Mouse (Mus musculus) ovary, postnatal 14 days (tissue): Measurements from ENCODE around the gene Prpf6.
A peak's percentile ranks its signal among the peaks of the same experiment; 100 is the strongest.

Experiments used
- DNase-seq: peaks from one replicate; pipeline ENCODE4 v3.0.0; 2022; ENCODE audit warnings: low spot score

Gene Prpf6

DNA sequence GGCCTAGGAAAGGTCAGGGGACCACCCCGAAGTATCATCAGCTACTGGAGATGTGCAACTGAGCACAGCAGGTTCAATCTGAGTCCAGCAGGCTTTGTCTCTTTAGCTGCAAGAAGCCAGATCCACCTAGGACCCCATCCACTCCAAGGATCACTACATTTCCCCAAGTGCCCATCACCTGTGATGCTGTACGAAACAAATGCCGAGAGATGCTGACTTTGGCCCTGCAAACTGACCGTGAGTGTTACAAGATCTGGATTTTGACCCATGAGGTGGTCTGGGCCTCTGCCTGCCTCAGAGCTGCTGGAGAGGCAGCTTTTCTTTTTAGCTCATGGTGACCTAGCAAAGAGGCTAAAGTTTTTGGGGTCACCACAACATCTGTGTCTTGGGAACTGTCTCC is 94.0 kb downstream of the Prpf6 start:
- no peak for DNase-seq

DNA sequence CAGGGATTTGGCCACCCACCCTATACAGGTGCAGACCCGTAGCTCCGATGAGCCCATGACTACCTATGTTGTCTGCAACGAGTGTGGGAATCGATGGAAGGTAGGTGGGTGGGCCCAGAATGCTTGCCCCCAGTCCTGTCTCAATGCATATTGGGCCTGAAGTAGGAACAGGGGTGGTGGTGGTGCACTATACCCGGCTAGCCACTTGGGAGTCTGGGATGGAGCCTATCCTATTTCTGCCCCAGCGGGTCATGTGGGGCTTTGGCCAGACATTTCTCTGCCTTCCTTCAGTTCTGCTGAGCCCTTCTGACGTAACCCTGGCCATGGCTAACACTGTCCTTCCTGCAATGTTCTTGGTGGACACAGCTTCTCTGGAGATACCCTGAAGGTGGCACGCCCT is 95.9 kb downstream of the Prpf6 start:
- no peak for DNase-seq

DNA sequence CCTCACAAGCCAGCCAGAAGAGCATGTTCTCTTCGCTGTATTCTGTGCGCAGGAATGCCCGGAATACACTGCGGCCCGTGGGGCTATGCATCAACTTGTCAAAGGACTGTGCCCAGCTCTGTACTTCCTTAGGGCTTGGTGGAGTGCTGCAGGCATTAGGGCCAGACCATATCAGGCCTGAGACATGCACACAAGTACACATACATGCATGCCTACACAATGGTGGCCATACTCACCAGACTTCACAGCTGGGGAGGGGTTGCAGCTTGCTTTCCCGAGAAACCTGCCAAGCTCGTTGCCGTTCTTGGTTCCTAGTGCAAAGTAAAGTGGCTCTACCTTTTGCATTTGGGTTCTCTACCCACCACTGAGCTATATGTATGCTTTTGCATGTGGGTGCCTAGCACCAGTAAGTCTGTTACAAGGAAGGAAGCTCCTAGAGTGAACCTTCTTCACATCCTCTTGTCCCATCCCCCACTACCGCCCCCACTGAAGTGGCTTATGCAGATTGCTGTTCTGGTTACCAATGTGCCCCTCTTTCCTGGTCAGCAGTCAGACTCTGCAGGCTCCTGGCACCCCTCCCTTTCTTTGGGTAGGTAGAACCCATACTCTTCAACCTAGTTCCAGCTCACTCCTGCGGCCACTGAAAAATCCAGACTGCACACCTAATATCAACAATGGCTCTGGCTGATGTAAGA is 97.9 kb downstream of the Prpf6 start:
- DNase-seq: no peak

DNA sequence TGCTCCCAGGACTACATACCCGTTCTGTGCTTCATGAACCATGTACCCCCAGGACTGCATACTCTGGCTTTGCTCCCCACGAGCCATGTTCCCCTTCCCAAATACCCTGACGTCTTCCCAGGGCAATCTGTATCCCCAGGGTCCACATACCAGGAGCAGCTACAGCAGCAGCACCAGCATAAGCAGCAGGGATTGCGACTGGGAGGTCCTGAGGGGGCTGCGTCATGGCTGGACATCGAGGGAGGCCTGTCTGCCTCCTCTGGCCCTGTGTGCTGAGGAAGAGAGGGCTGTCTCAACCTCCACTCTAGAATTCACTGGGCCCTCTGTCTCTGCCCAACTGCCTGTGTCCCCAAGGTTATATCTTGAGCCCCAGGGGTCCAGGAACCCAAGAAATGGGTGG is 99.4 kb downstream of the Prpf6 start:
- DNase-seq: no peak

DNA sequence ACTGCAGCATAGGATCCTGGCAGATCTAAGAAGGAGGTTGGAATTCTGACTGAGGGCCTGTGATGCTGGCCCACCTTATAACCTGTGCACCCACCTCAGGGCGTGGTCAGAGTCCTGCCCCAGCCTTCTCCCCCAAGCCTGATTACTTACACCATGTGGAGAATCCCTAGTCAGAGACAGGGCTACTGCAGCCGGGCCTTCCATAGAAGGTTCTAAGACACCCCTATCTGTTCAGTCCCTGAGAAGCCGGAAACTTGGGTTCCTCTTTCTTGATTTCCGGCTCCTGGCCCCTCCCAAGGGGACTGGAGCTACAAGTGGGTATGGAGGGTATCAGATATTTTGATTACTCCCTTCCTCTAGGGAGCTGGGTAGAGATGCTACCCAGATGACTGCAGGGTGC is 99.9 kb downstream of the Prpf6 start:
- no peak for DNase-seq

DNA sequence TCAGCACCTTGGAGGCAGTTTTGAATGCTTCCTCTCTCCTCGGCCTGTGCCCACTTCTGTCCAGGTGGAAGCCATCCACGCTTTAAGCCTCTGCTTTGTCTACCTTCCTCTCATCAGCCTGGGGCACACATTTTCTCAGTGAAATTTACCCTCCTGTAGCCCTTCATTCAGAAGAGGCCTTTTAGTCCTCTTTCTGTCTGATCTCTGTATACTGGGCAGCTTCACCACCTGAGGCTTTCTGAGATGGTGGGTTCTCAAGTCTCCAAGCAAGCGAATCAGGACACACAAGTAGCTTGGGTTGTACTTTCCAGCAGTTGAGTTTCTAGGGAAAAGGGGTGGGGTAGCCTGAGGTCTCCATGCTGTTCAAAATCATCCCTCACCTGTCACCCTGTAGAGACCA is 100.6 kb downstream of the Prpf6 start:
- DNase-seq: no peak

DNA sequence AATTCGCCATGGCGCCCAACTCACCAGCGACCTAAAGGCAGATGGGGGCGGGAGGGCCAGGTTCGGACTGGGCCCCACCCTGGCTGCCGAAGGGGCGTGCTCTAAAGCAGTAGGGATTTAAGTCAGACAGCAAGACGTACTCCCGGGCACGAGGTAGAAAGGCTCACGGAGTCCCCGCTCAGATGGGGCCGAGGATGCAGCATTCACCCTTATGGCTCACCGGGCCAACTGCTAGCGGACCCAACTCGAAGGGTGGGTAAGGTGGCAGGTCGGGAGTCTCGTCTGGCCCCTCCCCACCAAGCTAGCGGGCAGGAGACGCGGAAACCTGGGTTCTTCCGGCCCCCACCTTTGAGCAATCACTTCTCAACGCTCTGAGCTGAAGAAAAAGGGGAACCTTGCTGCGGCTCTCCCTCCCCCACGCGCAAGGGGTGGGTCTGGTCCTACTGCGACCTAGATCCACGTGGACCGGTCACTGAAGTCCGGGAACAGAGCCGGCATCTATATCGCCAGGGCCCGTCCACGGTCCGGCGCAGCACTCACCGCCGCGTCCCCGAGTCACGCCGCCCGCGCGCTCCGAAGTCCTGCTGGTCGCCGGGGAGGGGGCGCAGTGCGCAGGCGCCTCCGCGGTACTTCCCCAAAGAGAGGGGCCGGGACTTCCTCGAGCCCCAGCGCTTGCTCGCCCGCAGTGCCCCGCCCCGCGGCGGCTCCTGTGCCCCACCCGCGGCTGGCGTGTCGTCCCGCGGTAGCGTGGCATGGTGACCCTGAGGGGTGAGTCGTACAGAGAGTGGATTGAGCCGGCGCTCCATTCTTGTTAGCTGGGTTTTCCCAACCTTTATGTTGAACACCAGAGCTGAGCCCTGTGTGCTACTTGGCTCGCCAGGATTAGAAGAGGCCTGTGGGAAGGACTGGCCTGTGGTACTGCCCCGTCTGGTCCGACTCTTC is 101.9 kb downstream of the Prpf6 start, which contains the start of gene Rgs19:
TSS of gene Rgs19 (minus strand) at position 639 of the 942 bp plus-strand sequence.
- peak; percentile 61 for DNase-seq

DNA sequence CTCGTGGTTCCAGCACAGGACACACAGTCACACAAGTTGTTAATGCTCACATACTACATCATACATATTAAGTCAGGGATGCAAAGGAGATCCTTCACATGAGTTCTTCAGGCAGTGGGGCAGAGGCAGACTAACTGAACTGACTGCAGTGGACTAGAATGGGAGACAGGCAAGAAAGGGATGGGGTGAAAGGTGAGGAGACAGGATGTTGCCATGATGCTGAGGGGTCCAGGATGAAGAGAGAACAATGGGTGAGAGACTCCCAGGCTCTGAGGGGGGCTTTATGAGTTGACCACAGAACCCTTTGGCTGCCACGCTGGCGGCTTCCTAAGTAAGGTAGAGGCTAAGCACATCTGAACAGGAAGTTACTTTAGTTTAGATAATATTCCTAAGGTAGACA is 102.9 kb downstream of the Prpf6 start:
- no peak for DNase-seq

DNA sequence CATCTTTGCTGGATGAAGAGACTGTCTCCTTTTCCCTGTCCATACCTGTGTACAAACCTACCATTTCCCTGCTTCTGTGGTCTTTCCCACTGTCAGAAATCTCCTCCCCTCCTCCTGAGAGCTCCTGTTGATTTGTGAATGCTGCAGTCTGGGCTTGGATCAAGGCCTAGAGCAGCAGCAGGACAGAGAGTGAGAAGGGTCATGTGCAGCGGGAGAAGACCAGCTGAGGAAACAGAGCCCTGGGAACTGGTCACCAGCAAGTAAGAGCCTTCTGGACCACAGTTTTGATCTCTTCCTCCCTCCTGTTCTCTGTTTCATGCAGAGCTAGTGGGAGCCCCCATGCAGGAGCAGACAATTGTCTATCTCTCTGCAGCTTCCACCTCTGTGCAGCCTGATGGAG is 104.1 kb downstream of the Prpf6 start:
- no peak for DNase-seq

DNA sequence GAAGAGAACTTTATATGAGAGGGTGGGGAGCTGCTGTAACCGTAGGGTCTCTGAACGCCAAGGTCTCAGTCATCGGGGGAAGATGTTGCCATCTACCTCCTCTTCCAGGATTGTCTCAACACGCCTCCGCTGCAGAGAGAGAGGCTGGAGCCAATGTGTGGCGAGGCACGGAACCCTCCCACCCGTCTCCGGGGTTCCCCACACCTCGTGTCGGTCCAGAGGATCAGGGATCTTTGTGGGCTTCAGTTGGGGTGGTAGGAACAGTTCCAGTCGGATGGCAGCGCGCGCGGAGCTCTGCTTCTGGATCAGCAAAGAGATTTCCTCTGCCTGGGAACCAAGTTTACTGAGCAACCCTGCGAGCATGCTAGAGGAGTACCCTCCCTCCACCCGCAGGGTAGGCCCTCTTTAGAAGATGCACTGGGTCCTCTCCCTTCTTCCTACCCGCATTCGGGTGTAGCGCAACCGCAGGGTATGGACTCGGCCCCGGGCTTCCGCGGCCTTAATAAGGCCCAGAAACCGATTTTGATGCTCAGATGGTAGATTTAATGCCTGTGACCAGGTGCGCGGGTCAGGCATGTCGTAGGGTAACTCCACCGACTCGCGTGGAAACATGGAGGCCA is 105.2 kb downstream of the Prpf6 start:
- DNase-seq: no peak

DNA sequence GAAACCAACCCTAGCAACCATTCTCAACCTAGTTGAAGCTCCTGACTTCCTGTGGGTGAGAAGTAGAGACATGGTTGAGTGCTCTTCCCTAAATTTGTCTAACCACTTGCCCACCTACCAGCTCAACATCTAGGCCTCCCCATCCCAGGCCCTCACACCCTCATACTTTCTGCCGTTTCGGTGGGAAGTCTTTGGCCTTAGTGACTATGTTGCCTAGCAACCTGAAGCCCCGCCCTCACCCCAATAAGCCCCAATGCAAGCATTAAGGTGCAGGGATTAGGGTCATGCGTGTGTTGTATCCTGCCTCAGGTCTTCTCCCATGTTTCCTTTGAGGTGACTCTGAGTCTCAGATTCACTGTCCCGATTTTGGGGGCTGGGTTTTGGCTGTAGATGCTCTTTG is 106.6 kb downstream of the Prpf6 start, which contains the start of gene Lkaaear1:
TSS of gene Lkaaear1 (minus strand) at position 202 of the 400 bp plus-strand sequence.
- no peak for DNase-seq
